Mouse (Mus musculus): ENCODE measurements around the gene Csf1.

DNA sequence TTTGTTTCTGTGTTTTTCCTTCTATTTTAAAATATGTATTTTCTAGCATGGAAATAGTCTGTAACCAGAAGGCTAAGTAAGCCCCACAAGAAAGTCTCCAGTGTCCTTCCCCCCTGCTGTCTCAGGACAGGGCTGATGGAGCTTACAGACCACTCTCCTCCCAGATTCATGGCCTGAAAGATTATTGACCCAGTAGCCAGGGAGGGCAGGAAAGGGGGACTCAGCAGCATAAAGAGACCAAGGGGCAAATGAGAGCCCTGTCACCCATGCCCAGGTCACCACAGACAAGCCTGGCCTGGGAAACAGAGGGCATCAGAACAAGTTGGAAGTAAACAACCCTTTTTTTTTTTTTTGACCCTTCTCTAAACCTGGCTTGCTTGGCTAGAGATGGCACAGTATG is 18.9 kb downstream of the Csf1 start:
- TF ChIP-seq CTCF (IDR thresholded peaks at IDR 0.05 in 2 of 3, conservative IDR thresholded peaks at IDR 0.05 in 1 of 3; ENCODE audit: control insufficient read depth in 1 of 3, insufficient read depth in 1 of 3, low read depth in 2 of 3, low read length in 3 of 3, poor library complexity in 1 of 3, severe bottlenecking in 1 of 3) = no peak
- TF ChIP-seq USF2 (IDR thresholded peaks at IDR 0.05; ENCODE audit: borderline replicate concordance in 1 of 2, insufficient read depth in 1 of 2, low read depth in 1 of 2, low read length in 2 of 2) = no peak
- no peak for TF ChIP-seq SIN3A (IDR thresholded peaks at IDR 0.05; ENCODE audit: low read length)
- no peak for TF ChIP-seq UBTF (IDR thresholded peaks at IDR 0.05; ENCODE audit: borderline replicate concordance, insufficient read depth, low read depth, low read length)
- TF ChIP-seq CHD1 (IDR thresholded peaks at IDR 0.05; ENCODE audit: low read depth, low read length) = no peak
- no peak for TF ChIP-seq TAL1 (IDR thresholded peaks at IDR 0.05; ENCODE audit: low read length)
- no peak for TF ChIP-seq POLR2AphosphoS5 (IDR thresholded peaks at IDR 0.05; ENCODE audit: borderline replicate concordance, low read depth, low read length)
- TF ChIP-seq RAD21 (IDR thresholded peaks at IDR 0.05; ENCODE audit: low read depth, low read length) = no peak
- TF ChIP-seq EP300 (IDR thresholded peaks at IDR 0.05; ENCODE audit: low read depth in 1 of 2, low read length in 2 of 2) = no peak

Data from MEL (cell line).